Mouse (Mus musculus): ENCODE measurements around the gene 9130213A22Rik.

DNA sequence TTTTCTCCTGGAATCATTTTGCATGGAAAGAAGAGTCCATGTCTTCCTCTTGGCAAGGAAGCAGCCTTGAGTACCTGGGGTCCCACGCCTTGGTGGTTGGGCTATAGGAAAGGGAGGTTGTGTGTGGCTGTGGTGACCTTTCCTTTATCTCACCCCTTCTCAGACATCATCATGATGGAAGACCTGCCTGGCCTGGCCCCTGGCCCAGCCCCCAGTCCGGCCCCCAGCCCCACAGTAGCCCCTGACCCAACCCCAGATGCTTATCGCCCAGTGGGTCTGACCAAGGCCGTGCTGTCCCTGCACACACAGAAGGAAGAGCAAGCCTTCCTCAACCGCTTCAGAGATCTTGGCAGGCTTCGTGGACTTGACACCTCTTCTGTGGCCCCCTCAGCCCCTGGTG is 17.2 kb downstream of the 9130213A22Rik start:
- TF ChIP-seq GATA1 (IDR thresholded peaks at IDR 0.05; ENCODE audit: borderline replicate concordance, low read length) = no peak
- no peak for TF ChIP-seq FLI1 (IDR thresholded peaks at IDR 0.05; ENCODE audit: low read length)

All from megakaryocyte, embryonic 14.5 days (primary cell).